Mouse (Mus musculus) MEL (cell line): ENCODE results near the gene Zic1. TPM values are rescaled to one million over a fixed set of nuclear protein-coding genes. Genes with fewer than 3 reads are reported as not detected.

Source experiments
- DNase-seq: peaks from one replicate; pipeline ENCODE4 v3.0.0; 2011; ENCODE audit warnings: low read depth, low spot score
- H3K27ac ChIP-seq: 2 replicates; pipeline ENCODE4 v1.5.1; 2012; ENCODE audit warnings: low read depth, mild to moderate bottlenecking, control low read depth, low read length, moderate library complexity; ENCODE audit not compliant: control insufficient read depth
- H3K27me3 ChIP-seq, 2 experiments: fragments of 150-350 bp in 1 of 2; sonication (generic) in 1 of 2; 2 replicates each; pipeline ENCODE4 v1.6.1; 2012; ENCODE audit warnings: low read length in 2 of 2, mild to moderate bottlenecking in 2 of 2, improper control_type of control experiment in 1 of 2, moderate library complexity in 1 of 2; ENCODE audit not compliant: insufficient read depth in 2 of 2, control insufficient read depth in 1 of 2
- H3K36me3 ChIP-seq, 2 experiments: 2 replicates each; pipeline ENCODE4 v1.6.1; 2012 to 2014; ENCODE audit warnings: low read length in 2 of 2, improper control_type of control experiment in 1 of 2, inconsistent platforms in 1 of 2, mild to moderate bottlenecking in 1 of 2; ENCODE audit not compliant: insufficient read depth in 2 of 2, control insufficient read depth in 1 of 2
- H3K4me1 ChIP-seq, 2 experiments: fragments of 150-350 bp in 1 of 2; sonication (generic) in 1 of 2; 2 replicates each; pipeline ENCODE4 v1.6.1; 2012; ENCODE audit warnings: low read length in 2 of 2, improper control_type of control experiment in 1 of 2, mild to moderate bottlenecking in 1 of 2; ENCODE audit not compliant: insufficient read depth in 2 of 2, control insufficient read depth in 1 of 2
- H3K4me3 ChIP-seq, 2 experiments: fragments of 150-350 bp in 1 of 2; sonication (generic) in 1 of 2; 2 replicates each; pipeline ENCODE4 v1.5.1; 2012; ENCODE audit warnings: low read depth in 2 of 2, low read length in 2 of 2, mild to moderate bottlenecking in 2 of 2, moderate library complexity in 2 of 2, control low read depth in 1 of 2, improper control_type of control experiment in 1 of 2; ENCODE audit not compliant: control insufficient read depth in 1 of 2, insufficient read depth in 1 of 2
- H3K79me2 ChIP-seq: 2 replicates; pipeline ENCODE4 v1.6.1; 2012; ENCODE audit warnings: mild to moderate bottlenecking, low read length, moderate library complexity; ENCODE audit not compliant: control insufficient read depth, poor library complexity, insufficient read depth
- H3K9ac ChIP-seq: 2 replicates; pipeline ENCODE4 v1.6.1; 2012; ENCODE audit warnings: low read depth, mild to moderate bottlenecking, control low read depth, low read length, moderate library complexity; ENCODE audit not compliant: control insufficient read depth, poor library complexity, severe bottlenecking
- H3K9me3 ChIP-seq: fragments of 150-350 bp; sonication (generic); replicated peaks from 2 replicates; pipeline ENCODE4 v1.6.1; 2012; ENCODE audit warnings: mild to moderate bottlenecking, low read length, improper control_type of control experiment, moderate library complexity; ENCODE audit not compliant: insufficient read depth
- CHD2 ChIP-seq: IDR thresholded peaks from 2 replicates; pipeline ENCODE4 v1.6.1; 2011; ENCODE audit warnings: low read length, improper control_type of control experiment
- CTCF ChIP-seq, 3 experiments: IDR thresholded peaks in 2 of 3; conservative IDR thresholded peaks in 1 of 3; 2 replicates each; pipeline ENCODE4 v1.5.1; 2011 to 2012; ENCODE audit warnings: low read length in 3 of 3, low read depth in 2 of 3, mild to moderate bottlenecking in 2 of 3, improper control_type of control experiment in 1 of 3, inconsistent platforms in 1 of 3, mixed read lengths in 1 of 3, moderate library complexity in 1 of 3; ENCODE audit not compliant: control insufficient read depth in 1 of 3, insufficient read depth in 1 of 3, poor library complexity in 1 of 3, severe bottlenecking in 1 of 3
- EP300 ChIP-seq, 2 experiments: IDR thresholded peaks; 2 replicates each; pipeline ENCODE4 v1.6.1; 2011; ENCODE audit warnings: improper control_type of control experiment in 2 of 2, low read length in 2 of 2, low read depth in 1 of 2, mild to moderate bottlenecking in 1 of 2
- GATA1 ChIP-seq: IDR thresholded peaks from 2 replicates; pipeline ENCODE4 v1.6.1; 2011; ENCODE audit warnings: low read depth, low read length, improper control_type of control experiment
- HCFC1 ChIP-seq: IDR thresholded peaks from 2 replicates; pipeline ENCODE4 v1.6.1; 2012; ENCODE audit warnings: low read depth, mild to moderate bottlenecking, inconsistent platforms, low read length, improper control_type of control experiment, moderate library complexity
- JUND ChIP-seq: IDR thresholded peaks from 2 replicates; pipeline ENCODE4 v1.6.1; 2011; ENCODE audit warnings: low read depth, mild to moderate bottlenecking, improper control_type of control experiment, low read length
- MEF2A ChIP-seq: IDR thresholded peaks from 2 replicates; pipeline ENCODE4 v1.6.1; 2014; ENCODE audit warnings: low read depth, mild to moderate bottlenecking, inconsistent platforms, low read length, improper control_type of control experiment; ENCODE audit not compliant: poor library complexity, insufficient replicate concordance, severe bottlenecking; ENCODE audit errors: extremely low read depth
- MYC ChIP-seq: IDR thresholded peaks from 2 replicates; pipeline ENCODE4 v1.6.1; 2011; ENCODE audit warnings: low read depth, mild to moderate bottlenecking, low read length, improper control_type of control experiment, moderate library complexity
- NRF1 ChIP-seq: IDR thresholded peaks from 2 replicates; pipeline ENCODE4 v1.6.1; 2014; ENCODE audit warnings: low read depth, mild to moderate bottlenecking, inconsistent platforms, low read length, improper control_type of control experiment, moderate library complexity; ENCODE audit not compliant: poor library complexity, insufficient read depth, severe bottlenecking
- POLR2AphosphoS2 ChIP-seq: IDR thresholded peaks from 2 replicates; pipeline ENCODE4 v1.6.1; 2011; ENCODE audit warnings: low read length, improper control_type of control experiment
- RAD21 ChIP-seq: IDR thresholded peaks from 2 replicates; pipeline ENCODE4 v1.6.1; 2011; ENCODE audit warnings: mild to moderate bottlenecking, low read depth, low read length, improper control_type of control experiment
- RCOR1 ChIP-seq: IDR thresholded peaks from 2 replicates; pipeline ENCODE4 v1.6.1; 2012; ENCODE audit warnings: low read depth, mild to moderate bottlenecking, inconsistent platforms, low read length, improper control_type of control experiment
- SIN3A ChIP-seq: IDR thresholded peaks from 2 replicates; pipeline ENCODE4 v1.6.1; 2012; ENCODE audit warnings: low read length, improper control_type of control experiment, inconsistent platforms
- SMC3 ChIP-seq: IDR thresholded peaks from 2 replicates; pipeline ENCODE4 v1.6.1; 2011; ENCODE audit warnings: low read depth, low read length, improper control_type of control experiment
- TAL1 ChIP-seq: IDR thresholded peaks from 2 replicates; pipeline ENCODE4 v1.6.1; 2012; ENCODE audit warnings: mild to moderate bottlenecking, inconsistent platforms, low read length, moderate library complexity, mixed read lengths
- TBP ChIP-seq: IDR thresholded peaks from 2 replicates; pipeline ENCODE4 v1.8.0; 2011; ENCODE audit warnings: low read depth, low read length, improper control_type of control experiment
- USF1 ChIP-seq: IDR thresholded peaks from 2 replicates; pipeline ENCODE4 v1.6.1; 2014; ENCODE audit warnings: low read depth, mild to moderate bottlenecking, inconsistent platforms, low read length, improper control_type of control experiment, moderate library complexity
- USF2 ChIP-seq, 2 experiments: IDR thresholded peaks; 2 replicates each; pipeline ENCODE4 v1.6.1; 2011 to 2012; ENCODE audit warnings: improper control_type of control experiment in 2 of 2, low read length in 2 of 2, borderline replicate concordance in 1 of 2, inconsistent platforms in 1 of 2, low read depth in 1 of 2, mild to moderate bottlenecking in 1 of 2; ENCODE audit not compliant: insufficient read depth in 1 of 2
- polyA plus RNA-seq, 2 experiments: library from polyadenylated mRNA; stranded (reverse) in 1 of 2; unstranded in 1 of 2; fragments of >175 nt in 1 of 2; fragments of >200 nt in 1 of 2; gene quantifications; 2 replicates each; pipeline versions ENCODE4 v1.2.1 to v1.2.4; 2012; ENCODE audit warnings: low replicate concordance in 2 of 2, low read depth in 1 of 2; ENCODE audit not compliant: insufficient read length in 2 of 2, insufficient read depth in 1 of 2, missing spikeins in 1 of 2
- total RNA-seq: library from RNA; depleted of rRNA; stranded (reverse); fragments of 300-350 nt; gene quantifications from 2 replicates; pipeline ENCODE4 v1.2.3, GENCODE M21; 2012

Gene Zic1
- total and polyA plus RNA-seq, 3 experiments = not detected

GRCm38 (mm10) chr9:91368946-91369292, 3.3 kb upstream of the Zic1 start:
- Histone ChIP-seq H3K36me3 (no peaks in the 10 kb centered on the region), H3K9me3 (no peaks in the 10 kb centered on the region), H3K4me3 (no peak overlapping the region), H3K27me3 (no peaks in the 10 kb centered on the region), H3K27ac (no peak overlapping the region), H3K4me1 (no peaks in the 10 kb centered on the region), H3K79me2 (no peaks in the 10 kb centered on the region), H3K9ac (no peak overlapping the region)
- no peak for TF ChIP-seq HCFC1
- TF ChIP-seq USF2 (IDR thresholded peaks at IDR 0.05; ENCODE audit: borderline replicate concordance in 1 of 2, insufficient read depth in 1 of 2, low read depth in 1 of 2, low read length in 2 of 2) = no peak
- no peak for TF ChIP-seq MEF2A
- TF ChIP-seq USF1 = no peak
- TF ChIP-seq TAL1 = no peak
- no peak for TF ChIP-seq RAD21
- no peak for TF ChIP-seq RCOR1
- TF ChIP-seq TBP = no peak
- no peak for TF ChIP-seq SMC3
- TF ChIP-seq CTCF (IDR thresholded peaks at IDR 0.05 in 2 of 3, conservative IDR thresholded peaks at IDR 0.05 in 1 of 3; ENCODE audit: control insufficient read depth in 1 of 3, insufficient read depth in 1 of 3, low read depth in 2 of 3, low read length in 3 of 3, poor library complexity in 1 of 3, severe bottlenecking in 1 of 3) = no peak
- no peak for TF ChIP-seq EP300 (IDR thresholded peaks at IDR 0.05; ENCODE audit: low read depth in 1 of 2, low read length in 2 of 2)
- no peak for TF ChIP-seq GATA1
- no peak for TF ChIP-seq POLR2AphosphoS2
- no peak for TF ChIP-seq JUND
- TF ChIP-seq CHD2 = no peak
- TF ChIP-seq MYC = no peak
- no peak for DNase-seq

GRCm38 (mm10) chr9:91368150-91368549, 2.5 kb upstream of the Zic1 start:
- Histone ChIP-seq H3K9ac (no peak overlapping the region), H3K27me3 (no peaks in the 10 kb centered on the region), H3K27ac (no peak overlapping the region), H3K36me3 (no peaks in the 10 kb centered on the region), H3K79me2 (no peaks in the 10 kb centered on the region), H3K9me3 (no peaks in the 10 kb centered on the region), H3K4me1 (no peaks in the 10 kb centered on the region), H3K4me3 (no peak overlapping the region)
- DNase-seq = no peak
- no peak for TF ChIP-seq CHD2
- TF ChIP-seq JUND = no peak
- TF ChIP-seq SIN3A = no peak
- no peak for TF ChIP-seq NRF1
- no peak for TF ChIP-seq MEF2A
